Mouse (Mus musculus) right cerebral cortex, adult 18-20 months (tissue): ENCODE results near the gene Prl3d2.
"Not testable (repeated sequence)": the region's sequence is repeated elsewhere in the genome, so short reads cannot be mapped to it uniquely, and the experiment has no call there.

Experiments
- DNase-seq: peaks from one replicate; pipeline ENCODE4 v3.0.0; 2022; ENCODE audit warnings: mixed read lengths

Gene Prl3d2

GRCm38 (mm10) chr13:27121398-27121797 is at the start of gene Prl3d2:
Gene Prl3d2 (plus strand): TSS chr13:27121698.
- not testable (repeated sequence) for DNase-seq

- not testable (repeated sequence) for DNase-seq
Measured at GRCm38 (mm10) chr13:27093890-27094289, 27.6 kb upstream of the Prl3d2 start, which contains the start of gene Prl3d1. Gene Prl3d1 (plus strand): TSS chr13:27094190.

- no peak for DNase-seq
Measured at GRCm38 (mm10) chr13:27148264-27148663, 26.8 kb downstream of the Prl3d2 start.

- DNase-seq, result not testable (repeated sequence)
Measured at GRCm38 (mm10) chr13:27156490-27156889, 35.0 kb downstream of the Prl3d2 start, which contains the start of gene Prl3d3. Gene Prl3d3 (plus strand): TSS chr13:27156790.
